Comparison of ENCODE assay signal across 21 mouse cellular contexts in genomic region chr9:70928472-70928871, GRCm38 (mm10). TPM values are rescaled to one million over a fixed set of nuclear protein-coding genes. Genes with fewer than 3 reads are reported as not detected.
"Had no signal": no experiment of that assay in that cellular context is flagged by ENCODE, and none has a peak within 500 bp of the region (broad histone marks: within the 10 kb centered on the region; RNA-seq: fewer than 3 reads in every experiment).

No protein-coding gene starts in this region.

- H3K27me3 ChIP-seq: limb, embryonic 13.5 days; lung, embryonic 15.5 days; megakaryocyte, embryonic 14.5 days; midbrain, embryonic 13.5 days; neural tube, embryonic 13.5 days; stomach, embryonic 15.5 days had no signal

- H3K9ac ChIP-seq: limb, embryonic 13.5 days; lung, embryonic 15.5 days; midbrain, embryonic 13.5 days; neural tube, embryonic 13.5 days; stomach, embryonic 15.5 days had no signal

- H3K4me2 ChIP-seq: limb, embryonic 13.5 days; lung, embryonic 15.5 days; midbrain, embryonic 13.5 days; neural tube, embryonic 13.5 days; stomach, embryonic 15.5 days had no signal

- H3K4me1 ChIP-seq: limb, embryonic 10.5 days; limb, embryonic 13.5 days; lung, embryonic 15.5 days; midbrain, embryonic 13.5 days; neural tube, embryonic 13.5 days; stomach, embryonic 15.5 days had no signal

- ATAC-seq: midbrain, embryonic 13.5 days; midbrain, embryonic 16.5 days had no signal

- H3K36me3 ChIP-seq: limb, embryonic 10.5 days; limb, embryonic 13.5 days; lung, embryonic 15.5 days; midbrain, embryonic 10.5 days; midbrain, embryonic 13.5 days; neural tube, embryonic 13.5 days; stomach, embryonic 15.5 days had no signal

- H3K9me3 ChIP-seq: limb, embryonic 10.5 days; limb, embryonic 13.5 days; lung, embryonic 15.5 days; midbrain, embryonic 10.5 days; midbrain, embryonic 13.5 days; neural tube, embryonic 13.5 days; stomach, embryonic 15.5 days had no signal

- H3K27ac ChIP-seq: kidney, postnatal 0 days; layer of hippocampus, adult 2 months; limb, embryonic 10.5 days; limb, embryonic 13.5 days; lung, embryonic 15.5 days; midbrain, embryonic 10.5 days; midbrain, embryonic 13.5 days; neural tube, embryonic 13.5 days had no signal

- DNase-seq: kidney, adult 2 months; kidney, postnatal 25 days; layer of hippocampus, adult 9-11 months; lung, postnatal 10 days; lung, postnatal 36 days; retina, postnatal 1 day; right cerebral cortex, postnatal 25 days; spleen, adult 18-20 months; thymus, postnatal 36 days had no signal

- H3K4me3 ChIP-seq: layer of hippocampus, adult 2 months; limb, embryonic 10.5 days; limb, embryonic 13.5 days; lung, embryonic 15.5 days; megakaryocyte, embryonic 14.5 days; midbrain, embryonic 10.5 days; midbrain, embryonic 13.5 days; myocyte; neural tube, embryonic 13.5 days; stomach, embryonic 15.5 days had no signal

RNA-seq across cellular contexts. Expression of gene Lipc, which starts 23.6 kb away (rescaled TPM):
- polyA plus RNA-seq: limb, embryonic 10.5 days; limb, embryonic 13.5 days; midbrain, embryonic 10.5 days; midbrain, embryonic 13.5 days had no signal
